Mouse (Mus musculus): ENCODE data around the gene Map10.

Map10 gene

GRCm38 (mm10) chr8:125671371-125671770, 1.8 kb downstream of the Map10 start:
- DNase-seq = no peak

GRCm38 (mm10) chr8:125675796-125676195, 6.2 kb downstream of the Map10 start:
- DNase-seq = peak; percentile 14

- no peak for DNase-seq
Measured at GRCm38 (mm10) chr8:125677484-125677883, 7.9 kb downstream of the Map10 start.

GRCm38 (mm10) chr8:125678854-125679648, 9.4 kb downstream of the Map10 start:
- peak; percentile 53 for DNase-seq

- DNase-seq = no peak
Measured at GRCm38 (mm10) chr8:125680851-125681408, 11.3 kb downstream of the Map10 start.

GRCm38 (mm10) chr8:125685216-125685760, 15.7 kb downstream of the Map10 start:
- DNase-seq = no peak

GRCm38 (mm10) chr8:125686221-125686865, 16.7 kb downstream of the Map10 start:
- DNase-seq = peak; percentile 58

GRCm38 (mm10) chr8:125690166-125690915, 20.7 kb downstream of the Map10 start:
- no peak for DNase-seq

- no peak for DNase-seq
Measured at GRCm38 (mm10) chr8:125690961-125691360, 21.3 kb downstream of the Map10 start.

- DNase-seq = no peak
Measured at GRCm38 (mm10) chr8:125692447-125692846, 22.8 kb downstream of the Map10 start.

GRCm38 (mm10) chr8:125693197-125693596, 23.6 kb downstream of the Map10 start:
- no peak for DNase-seq

GRCm38 (mm10) chr8:125695951-125696350, 26.3 kb downstream of the Map10 start:
- DNase-seq = no peak

- DNase-seq = no peak
Measured at GRCm38 (mm10) chr8:125699391-125700025, 29.9 kb downstream of the Map10 start.

- no peak for DNase-seq
Measured at GRCm38 (mm10) chr8:125700407-125700806, 30.8 kb downstream of the Map10 start.

GRCm38 (mm10) chr8:125702868-125703473, 33.4 kb downstream of the Map10 start:
- no peak for DNase-seq

GRCm38 (mm10) chr8:125704434-125704833, 34.8 kb downstream of the Map10 start:
- no peak for DNase-seq

GRCm38 (mm10) chr8:125705816-125706215, 36.2 kb downstream of the Map10 start:
- no peak for DNase-seq

- peak; percentile 18 for DNase-seq
Measured at GRCm38 (mm10) chr8:125709171-125709570, 39.6 kb downstream of the Map10 start.

GRCm38 (mm10) chr8:125711514-125711913, 41.9 kb downstream of the Map10 start:
- DNase-seq = no peak

GRCm38 (mm10) chr8:125716211-125716610, 46.6 kb downstream of the Map10 start:
- no peak for DNase-seq

GRCm38 (mm10) chr8:125716613-125717012, 47.0 kb downstream of the Map10 start:
- DNase-seq = peak; percentile 17

GRCm38 (mm10) chr8:125718914-125719313, 49.3 kb downstream of the Map10 start:
- DNase-seq = no peak

Data from kidney, postnatal 14 days (tissue).